Mouse (Mus musculus) lung, embryonic 16.5 days (tissue): Measurements from ENCODE around the gene Ssbp1. TPM values are rescaled to one million over a fixed set of nuclear protein-coding genes. Genes with fewer than 3 reads are reported as not detected.

Source experiments
- ATAC-seq: fragments of 200-750 bp; cut with Nextera tagmentation; 2 replicates; pipeline ENCODE4 v1.8.0; 2017; ENCODE audit warnings: low read depth, mild to moderate bottlenecking, moderate library complexity
- H3K27ac ChIP-seq: fragments of 300-500 bp; sonication (generic); 2 replicates; pipeline ENCODE4 v1.5.1; 2014; ENCODE audit warnings: mild to moderate bottlenecking, control low read depth, low read length
- H3K27me3 ChIP-seq: fragments of 300-500 bp; sonication (generic); 2 replicates; pipeline ENCODE4 v1.6.1; 2014; ENCODE audit warnings: low read depth, low read length, mixed read lengths; ENCODE audit not compliant: control insufficient read depth, insufficient read depth
- H3K36me3 ChIP-seq: fragments of 300-500 bp; sonication (generic); 2 replicates; pipeline ENCODE4 v1.6.1; 2014; ENCODE audit warnings: low read length; ENCODE audit not compliant: control insufficient read depth, insufficient read depth
- H3K4me1 ChIP-seq: fragments of 300-500 bp; sonication (generic); replicated peaks from 2 replicates; pipeline ENCODE4 v1.6.1; 2014; ENCODE audit warnings: low read length, mixed read lengths; ENCODE audit not compliant: control insufficient read depth, insufficient read depth
- H3K4me2 ChIP-seq: fragments of 300-500 bp; sonication (generic); 2 replicates; pipeline ENCODE4 v1.6.1; 2014; ENCODE audit warnings: low read depth, low read length, control low read depth
- H3K4me3 ChIP-seq: fragments of 300-500 bp; sonication (generic); 2 replicates; pipeline ENCODE4 v1.5.1; 2014; ENCODE audit warnings: mild to moderate bottlenecking, low read length, control low read depth
- H3K9ac ChIP-seq: fragments of 300-500 bp; sonication (generic); 2 replicates; pipeline ENCODE4 v1.6.1; 2014; ENCODE audit warnings: low read length, control low read depth
- H3K9me3 ChIP-seq: fragments of 300-500 bp; sonication (generic); 2 replicates; pipeline ENCODE4 v1.6.1; 2016; ENCODE audit warnings: low read length; ENCODE audit not compliant: control insufficient read depth
- WGBS: fragments of 180-500 bp; shearing (Covaris S2); extraction: QIAGEN DNeasy Blood & Tissue Kit; methylation state at CpG from one replicate; pipeline ENCODE4 v1.1.7; 2014; 5-methylcytosine and 5-hydroxymethylcytosine counted together
- polyA plus RNA-seq: library from polyadenylated mRNA; unstranded; fragments of >200 nt; fragmentation: Nextera tagmentation; extraction: Ambion mirVana; gene quantifications from 2 replicates; pipeline ENCODE4 v1.2.1, GENCODE M21; 2015

The Ssbp1 gene
- polyA plus RNA-seq, 1 experiment from 2014 or later: 142 TPM

DNA sequence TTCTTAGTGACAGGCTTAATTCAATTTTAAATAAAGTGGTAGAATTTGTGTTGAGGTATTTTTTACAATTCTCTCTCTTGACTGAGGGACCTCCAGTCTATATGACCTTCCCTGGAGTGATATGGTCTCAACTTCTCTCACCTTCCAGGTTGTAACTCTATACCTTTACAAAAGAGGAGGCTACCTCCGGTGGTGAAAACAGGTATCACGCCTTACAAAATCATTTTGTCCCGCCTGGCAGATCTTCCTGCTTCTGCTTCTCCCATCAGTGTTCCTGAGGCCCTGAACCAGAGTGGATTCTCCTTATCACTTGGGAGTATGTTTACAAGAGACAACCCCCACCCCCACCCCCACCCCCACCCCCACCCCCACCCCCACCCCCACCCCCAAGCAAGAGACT is 29.4 kb upstream of the Ssbp1 start:
- peaks cover 8% of the 10 kb centered on the region; the same call in 1 of the 2 replicates for H3K27me3 ChIP-seq

DNA sequence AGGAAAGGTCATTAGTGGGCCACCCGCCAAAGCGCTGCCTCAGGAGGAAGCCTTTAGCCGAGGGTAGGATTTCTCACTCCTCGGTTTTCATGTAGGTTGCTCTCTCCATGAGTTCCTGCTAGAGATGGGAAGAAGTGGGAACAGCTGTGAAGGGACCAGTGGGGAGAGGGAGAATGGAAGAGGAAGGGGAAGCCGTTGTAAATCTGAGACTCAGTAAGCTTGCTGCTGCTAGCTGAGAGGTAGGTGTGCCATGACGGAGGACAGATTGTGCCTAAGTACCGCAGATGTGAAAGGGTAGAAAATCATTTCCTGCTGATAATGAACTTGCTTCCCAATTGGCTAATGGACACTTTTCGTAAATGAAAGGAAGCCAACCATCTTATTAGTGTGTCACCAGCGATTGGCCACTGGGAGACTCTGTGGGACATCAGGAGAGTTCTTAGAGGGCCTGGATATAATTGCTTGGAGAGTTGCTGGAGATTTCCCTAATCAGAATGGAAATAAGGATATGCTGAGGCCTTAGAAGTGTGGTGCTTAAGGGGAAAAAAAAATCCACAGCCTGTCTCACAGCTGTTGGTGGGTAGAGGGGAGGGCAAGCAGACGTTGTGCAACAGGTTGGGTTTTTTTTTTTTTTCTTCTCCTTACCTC is 27.7 kb upstream of the Ssbp1 start:
- WGBS: 16% methylated on average over 10 of the region's 10 CpGs
- no peaks in the 10 kb centered on the region for H3K4me1 ChIP-seq
- H3K9me3 ChIP-seq: no peaks in the 10 kb centered on the region
- peaks cover 5% of the 10 kb centered on the region; the same call in 1 of the 2 replicates for H3K27me3 ChIP-seq
- no peak overlapping the region for H3K9ac ChIP-seq
- no peaks in the 10 kb centered on the region for H3K36me3 ChIP-seq
- H3K27ac ChIP-seq: no peak overlapping the region
- H3K4me2 ChIP-seq: no peak overlapping the region
- no peak overlapping the region for H3K4me3 ChIP-seq
- ATAC-seq: 0 out of 2 replicates have a peak, but pooled peaks have one; percentile 17

More for the DNA sequence above, 29.4 kb upstream of the Ssbp1 start:
- Histone ChIP-seq H3K4me1 (no peaks in the 10 kb centered on the region), H3K27ac (no peak overlapping the region), H3K4me3 (no peak overlapping the region), H3K9me3 (no peaks in the 10 kb centered on the region), H3K4me2 (no peak overlapping the region), H3K9ac (no peak overlapping the region), H3K36me3 (no peaks in the 10 kb centered on the region)
- 25% methylated on average over 3 of the region's 3 CpGs for WGBS
- ATAC-seq: no peak

DNA sequence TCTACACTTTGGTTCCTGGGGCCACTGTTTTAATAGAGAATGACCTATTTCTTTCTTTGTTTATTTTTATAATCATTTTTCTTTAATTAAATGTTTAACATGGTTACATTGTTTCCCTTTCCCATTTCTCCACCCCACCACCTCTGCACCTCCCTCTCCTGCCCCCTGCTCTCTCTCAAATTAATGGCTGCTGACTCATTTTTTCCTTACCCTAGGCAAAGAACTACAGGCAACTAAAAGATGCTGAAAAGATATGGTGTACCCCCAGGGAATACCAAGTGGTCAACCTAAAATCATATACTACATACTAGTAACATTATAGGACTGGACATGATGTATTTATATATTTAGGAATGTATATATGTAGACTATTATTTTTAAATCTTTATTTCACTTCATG is 22.5 kb upstream of the Ssbp1 start:
- Histone ChIP-seq H3K4me1 (no peaks in the 10 kb centered on the region), H3K9ac (no peak overlapping the region), H3K4me2 (no peak overlapping the region), H3K4me3 (no peak overlapping the region), H3K9me3 (no peaks in the 10 kb centered on the region), H3K27ac (no peak overlapping the region), H3K36me3 (no peaks in the 10 kb centered on the region), H3K27me3 (no peaks in the 10 kb centered on the region; the same call in 1 of the 2 replicates)
- no peak for ATAC-seq

DNA sequence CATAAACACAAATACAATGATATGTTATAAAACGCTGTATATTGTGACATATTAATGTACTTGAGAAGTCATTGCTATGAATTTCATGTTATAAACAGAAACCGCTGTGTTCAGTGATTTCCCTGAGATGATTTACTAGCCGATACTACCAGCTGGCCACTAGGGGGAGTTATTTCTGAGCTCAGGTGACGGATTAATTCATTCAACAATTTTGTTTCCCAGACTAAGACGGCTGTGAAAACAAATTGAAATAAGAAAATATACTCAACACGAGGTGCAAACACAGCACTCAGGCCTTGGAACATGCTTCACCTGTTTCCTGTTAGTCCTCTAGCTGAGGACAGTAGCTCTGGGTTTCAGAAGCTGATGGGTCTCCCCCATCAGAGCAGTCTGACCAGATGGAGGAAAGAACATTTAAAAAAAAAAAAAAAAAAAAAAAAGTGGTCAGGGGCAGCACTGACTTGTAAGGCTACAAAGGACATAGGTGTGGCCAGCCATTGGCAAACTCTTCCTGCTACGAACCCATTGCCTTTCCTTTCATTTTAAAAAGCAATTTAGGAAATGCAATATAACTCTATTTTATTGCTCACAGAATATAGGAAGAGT is 16.6 kb upstream of the Ssbp1 start:
- Histone ChIP-seq H3K9me3 (no peaks in the 10 kb centered on the region), H3K27ac (no peak overlapping the region), H3K4me2 (no peak overlapping the region), H3K4me3 (no peak overlapping the region), H3K36me3 (no peaks in the 10 kb centered on the region), H3K27me3 (no peaks in the 10 kb centered on the region; the same call in 1 of the 2 replicates), H3K4me1 (no peaks in the 10 kb centered on the region), H3K9ac (no peak overlapping the region)
- ATAC-seq: no peak
- WGBS: 22% methylated on average over 7 of the region's 7 CpGs

DNA sequence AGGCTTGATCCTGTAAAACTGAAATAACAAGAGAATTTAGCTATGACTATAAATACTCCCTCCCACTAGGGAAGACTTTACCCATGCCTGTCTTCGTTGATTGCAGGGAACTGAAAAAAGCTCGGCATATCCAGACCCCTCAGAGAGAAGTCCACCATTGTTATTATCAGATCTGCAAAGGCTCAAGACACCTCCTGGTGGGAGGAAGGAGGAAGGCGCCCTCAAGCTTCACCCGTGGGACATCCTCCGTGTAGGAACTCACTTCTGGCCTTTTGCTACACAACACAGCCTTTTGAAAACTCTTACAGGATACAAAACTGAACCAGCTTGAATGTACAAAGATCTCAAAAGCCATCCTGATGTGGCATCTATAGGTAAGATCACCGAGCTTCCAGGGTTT is 5.4 kb upstream of the Ssbp1 start:
- 49% methylated on average over 6 of the region's 6 CpGs for WGBS
- no peak for ATAC-seq
- H3K9ac ChIP-seq: no peak overlapping the region

DNA sequence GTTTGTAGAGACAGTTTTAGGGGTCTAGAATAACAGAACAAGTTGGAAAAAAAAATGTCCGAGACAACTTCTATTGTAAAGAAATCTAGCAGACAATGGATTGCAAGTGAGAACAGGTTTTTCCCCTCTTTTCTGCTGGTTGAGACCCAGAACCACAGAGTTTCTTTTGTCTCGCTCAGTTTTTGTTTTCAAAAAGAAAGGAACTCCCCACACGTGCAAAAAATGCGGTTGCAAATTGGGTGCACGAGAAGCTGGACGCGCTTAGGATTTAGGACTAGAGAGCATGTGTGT is 513 bp downstream of the Ssbp1 start:
- H3K36me3 ChIP-seq: peaks cover 23% of the 10 kb centered on the region
- peak overlapping the region; percentile 86 for H3K4me3 ChIP-seq
- under 1% methylated on average over 7 of the region's 7 CpGs for WGBS
- H3K4me1 ChIP-seq: peaks cover 4% of the 10 kb centered on the region
- H3K9ac ChIP-seq: peak overlapping the region; percentile 96
- peak overlapping the region; percentile 79 for H3K4me2 ChIP-seq
- no peaks in the 10 kb centered on the region for H3K9me3 ChIP-seq
- ATAC-seq: peak; percentile 19; the same call in 1 of the 2 replicates
- no peaks in the 10 kb centered on the region; the same call in 1 of the 2 replicates for H3K27me3 ChIP-seq
- H3K27ac ChIP-seq: peak overlapping the region; percentile 96

More for the DNA sequence above, 5.4 kb upstream of the Ssbp1 start:
- Histone ChIP-seq H3K4me2 (no peak overlapping the region), H3K4me1 (no peaks in the 10 kb centered on the region), H3K9me3 (no peaks in the 10 kb centered on the region), H3K36me3 (no peaks in the 10 kb centered on the region), H3K4me3 (no peak overlapping the region), H3K27me3 (no peaks in the 10 kb centered on the region; the same call in 1 of the 2 replicates), H3K27ac (no peak overlapping the region)

DNA sequence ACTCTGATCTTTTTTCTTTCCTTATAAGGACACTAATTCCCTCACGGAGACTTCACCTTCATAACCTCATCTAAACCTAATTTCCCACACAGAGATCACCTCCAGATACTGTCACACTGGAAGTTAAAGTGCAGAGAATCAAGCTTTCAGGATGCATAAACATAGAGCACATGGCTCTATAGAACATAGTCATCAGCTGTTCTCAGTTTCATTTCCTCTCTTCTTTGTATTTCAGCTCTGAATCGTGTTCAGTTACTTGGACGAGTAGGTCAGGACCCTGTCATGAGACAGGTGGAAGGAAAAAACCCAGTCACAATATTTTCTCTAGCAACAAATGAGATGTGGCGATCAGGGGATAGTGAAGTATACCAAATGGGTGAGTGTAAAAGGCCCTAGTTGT is 5.0 kb downstream of the Ssbp1 start:
- no peak overlapping the region for H3K4me3 ChIP-seq
- H3K9me3 ChIP-seq: no peaks in the 10 kb centered on the region
- ATAC-seq: no peak
- peaks cover 39% of the 10 kb centered on the region for H3K36me3 ChIP-seq
- H3K4me1 ChIP-seq: peaks cover 4% of the 10 kb centered on the region
- 88% methylated on average over 4 of the region's 4 CpGs for WGBS
- H3K9ac ChIP-seq: no peak overlapping the region
- no peak overlapping the region for H3K27ac ChIP-seq
- no peak overlapping the region for H3K4me2 ChIP-seq
- H3K27me3 ChIP-seq: no peaks in the 10 kb centered on the region

DNA sequence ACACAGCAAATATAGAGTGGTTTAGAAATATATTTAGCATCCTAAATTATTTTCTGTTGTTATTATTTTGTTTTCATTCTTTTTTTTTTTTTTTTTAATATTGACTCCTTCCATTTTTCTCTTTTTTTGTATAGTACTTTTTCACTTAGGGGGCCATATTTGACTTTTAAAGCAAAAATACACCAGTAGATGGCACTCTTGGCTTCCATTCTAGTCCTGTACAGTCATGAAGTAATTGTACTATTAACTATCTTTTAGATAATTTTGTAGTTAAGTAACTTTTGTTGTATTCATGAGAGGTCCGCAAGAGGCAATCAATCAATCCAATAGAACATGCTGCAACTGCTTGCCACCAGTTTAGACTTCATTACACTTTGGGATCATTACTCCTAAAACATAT is 8.6 kb downstream of the Ssbp1 start:
- Histone ChIP-seq H3K27ac (no peak overlapping the region), H3K9ac (no peak overlapping the region), H3K4me3 (no peak overlapping the region), H3K36me3 (peaks cover 55% of the 10 kb centered on the region), H3K4me1 (no peaks in the 10 kb centered on the region), H3K4me2 (no peak overlapping the region), H3K9me3 (no peaks in the 10 kb centered on the region), H3K27me3 (no peaks in the 10 kb centered on the region)
- ATAC-seq: no peak
- WGBS: 76% methylated on average over 1 of the region's 1 CpGs

DNA sequence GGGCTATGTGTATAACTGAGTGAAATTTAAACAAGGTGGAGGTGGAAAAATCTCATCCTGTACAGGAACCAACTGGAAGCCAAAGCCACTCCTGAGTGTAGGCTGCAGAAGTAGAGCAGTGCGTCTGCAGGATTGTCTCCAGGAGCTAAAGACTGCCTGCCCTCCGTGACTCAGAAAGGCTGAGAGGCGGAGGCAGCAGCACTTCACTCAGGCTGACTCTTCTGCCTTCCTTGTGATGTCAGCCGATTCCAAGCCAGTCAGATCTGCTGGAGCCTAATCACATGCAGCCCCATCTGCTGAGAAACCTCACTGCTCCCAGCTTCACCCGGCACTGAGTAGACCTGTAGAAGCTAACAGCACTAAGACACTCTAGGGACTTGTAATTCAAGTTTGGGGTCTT is 11.2 kb downstream of the Ssbp1 start:
- no peak overlapping the region for H3K9ac ChIP-seq
- no peaks in the 10 kb centered on the region for H3K4me1 ChIP-seq
- H3K9me3 ChIP-seq: no peaks in the 10 kb centered on the region
- no peaks in the 10 kb centered on the region for H3K27me3 ChIP-seq
- no peak overlapping the region for H3K27ac ChIP-seq
- WGBS: 95% methylated on average over 5 of the region's 5 CpGs
- H3K4me2 ChIP-seq: no peak overlapping the region
- H3K4me3 ChIP-seq: no peak overlapping the region
- no peak for ATAC-seq
- H3K36me3 ChIP-seq: peaks cover 39% of the 10 kb centered on the region
